Mouse (Mus musculus) cerebellum, postnatal 25 days (tissue): ENCODE measurements at regions not wholly inside any gene's neighbourhood (a gene's known extent, or its start where the extent isn't known, plus 50 kb on each side); places are given as distances from the start of the nearest gene placed in this dataset.

Source experiments
- DNase-seq, 2 experiments: peaks; one replicate each; pipeline ENCODE4 v3.0.0; 2021; ENCODE audit warnings: mixed read lengths in 2 of 2

DNA sequence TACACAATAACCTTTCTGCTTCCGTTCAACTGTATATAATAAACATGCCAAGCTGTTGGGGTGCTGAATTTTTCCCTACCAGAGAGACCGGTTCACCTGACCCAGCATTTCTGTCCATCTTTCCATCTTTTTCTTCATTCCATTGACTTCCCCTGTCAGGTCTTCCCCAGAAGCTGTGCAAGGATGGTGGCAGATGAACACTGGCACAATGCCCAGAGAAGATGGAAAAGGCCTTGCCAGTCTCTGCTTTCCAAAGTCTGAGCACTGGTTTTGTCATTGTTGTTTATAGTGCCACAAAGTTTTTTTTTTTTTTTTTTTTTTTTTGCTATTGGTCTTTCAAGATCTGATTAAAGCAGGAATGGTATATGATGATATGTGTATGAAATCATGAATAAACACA, 526.6 kb downstream of the Fgf9 start:
- DNase-seq: peak in 1 of 2 experiments; percentile 22

- no peak for DNase-seq
These were observed 511.5 kb downstream of the Fgf9 start for GRCm38 (mm10) chr14:58581806-58582205.

GRCm38 (mm10) chr14:58570021-58570420, 499.7 kb downstream of the Fgf9 start:
- no peak for DNase-seq

GRCm38 (mm10) chr14:58567472-58567871, 497.1 kb downstream of the Fgf9 start:
- no peak for DNase-seq

DNA sequence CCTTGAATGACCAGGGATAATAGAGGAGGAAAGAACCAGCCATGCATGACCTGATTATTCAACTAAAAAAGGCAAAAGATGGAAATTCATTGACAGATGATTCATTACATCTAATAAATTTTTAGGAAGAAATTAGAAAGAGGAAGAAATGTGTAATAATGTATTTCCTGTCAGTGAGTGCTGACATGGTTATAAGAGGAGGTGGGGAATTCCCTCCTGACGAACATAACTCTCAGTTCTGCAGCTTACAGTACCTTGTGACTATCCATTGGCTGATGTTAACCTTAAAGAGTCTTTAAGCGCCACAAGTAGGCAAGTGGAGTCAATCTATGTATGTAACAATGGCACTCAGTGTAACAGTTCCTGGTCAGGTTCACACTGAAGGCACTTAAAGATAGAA, 492.7 kb downstream of the Fgf9 start:
- DNase-seq: no peak

GRCm38 (mm10) chr14:58550785-58551184, 480.4 kb downstream of the Fgf9 start:
- DNase-seq: no peak

DNA sequence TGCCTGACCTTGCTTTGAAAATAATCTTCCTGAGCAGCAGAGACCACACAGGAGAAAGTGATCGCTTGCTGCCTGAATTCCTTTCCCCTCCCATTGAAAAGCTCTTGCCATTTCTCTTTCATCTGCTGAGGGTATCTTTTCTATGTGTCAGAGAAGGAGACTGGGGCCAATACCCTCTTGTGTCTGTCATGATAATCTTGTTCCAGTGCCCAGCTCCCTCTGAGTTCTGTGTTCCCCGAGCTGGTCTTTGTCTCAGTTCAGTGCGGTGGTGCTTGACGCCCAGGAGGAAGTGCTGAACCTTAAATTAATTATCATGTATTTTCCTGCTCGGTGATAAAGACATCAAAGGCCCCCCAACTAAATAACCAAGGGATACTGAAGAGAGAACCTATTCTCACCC, 475.4 kb downstream of the Fgf9 start:
- no peak for DNase-seq

GRCm38 (mm10) chr14:58543140-58543767, 472.9 kb downstream of the Fgf9 start:
- no peak for DNase-seq

- no peak for DNase-seq
These were observed 467.8 kb downstream of the Fgf9 start for GRCm38 (mm10) chr14:58538135-58538534.

DNA sequence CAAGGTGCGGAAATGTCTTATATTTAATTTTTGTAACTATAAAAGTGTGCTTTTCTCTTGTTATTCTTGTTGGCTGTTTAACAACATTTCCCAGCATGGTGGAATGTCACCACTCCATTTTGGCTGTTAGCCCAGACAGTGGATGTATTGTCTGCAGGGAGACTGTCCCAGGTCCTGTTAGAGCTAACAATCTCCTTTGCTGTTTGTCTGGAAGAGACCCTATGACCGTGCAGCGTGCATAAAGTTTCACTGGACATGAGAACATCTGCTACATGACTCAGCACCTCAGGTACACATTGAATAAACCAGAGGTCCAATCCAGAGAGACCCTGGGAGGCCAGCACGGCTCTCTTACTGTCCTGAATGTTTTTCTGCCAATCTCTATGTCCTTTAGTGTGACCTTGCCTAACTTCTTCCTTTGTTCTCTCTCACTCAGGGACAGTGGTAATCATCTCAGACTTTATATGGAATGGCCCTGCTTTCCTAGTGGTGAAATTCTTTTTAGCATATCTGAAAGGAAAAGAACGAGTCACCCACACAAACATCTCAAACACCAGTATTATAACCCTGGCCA, 450.7 kb downstream of the Fgf9 start:
- DNase-seq: peak; percentile 32 to 59

- DNase-seq: no peak
These were observed 450.0 kb downstream of the Fgf9 start for GRCm38 (mm10) chr14:58520384-58520783.

DNA sequence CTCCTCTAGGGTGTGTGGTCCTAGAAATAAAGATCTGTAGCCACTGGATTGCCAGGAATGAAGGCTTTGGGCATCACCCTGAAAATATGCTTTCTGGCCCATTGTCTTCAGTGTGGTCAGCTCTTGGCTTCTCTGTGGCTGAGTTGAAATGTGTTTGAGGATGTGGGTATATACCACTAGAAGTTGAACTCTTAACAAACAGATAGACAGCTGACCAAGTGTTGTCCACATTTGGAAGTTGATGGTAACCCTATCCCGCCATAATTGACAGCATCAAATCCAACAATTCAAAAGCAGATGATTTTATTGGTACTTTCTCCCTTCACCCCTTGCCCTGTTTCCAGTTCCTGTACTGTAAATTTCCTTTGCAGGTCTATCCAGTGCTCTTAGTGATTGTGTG, 448.7 kb downstream of the Fgf9 start:
- DNase-seq: no peak

- no peak for DNase-seq
These were observed 446.2 kb downstream of the Fgf9 start for GRCm38 (mm10) chr14:58516543-58516942.

DNA sequence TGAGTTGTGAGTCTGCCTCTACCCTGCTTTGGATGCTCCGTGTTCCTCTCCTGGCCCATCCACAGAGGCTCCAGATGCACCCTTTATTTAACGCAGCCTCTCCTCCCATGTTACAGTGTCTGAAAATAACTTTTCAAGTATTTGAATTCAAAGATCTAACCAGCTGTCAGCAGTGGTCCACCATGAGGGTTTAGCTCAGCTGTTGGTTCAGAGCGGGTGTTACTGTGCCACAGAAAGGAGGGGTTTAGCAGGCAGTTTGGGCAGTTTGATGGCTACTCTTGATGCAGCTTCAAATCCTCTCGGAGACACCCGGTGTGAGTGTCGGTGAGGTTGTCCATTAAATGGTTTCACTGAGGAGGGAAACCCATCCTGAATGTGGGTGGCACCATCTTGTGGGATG, 441.8 kb downstream of the Fgf9 start:
- DNase-seq: no peak

- DNase-seq: no peak
These were observed 441.2 kb downstream of the Fgf9 start for GRCm38 (mm10) chr14:58511571-58511985.

DNA sequence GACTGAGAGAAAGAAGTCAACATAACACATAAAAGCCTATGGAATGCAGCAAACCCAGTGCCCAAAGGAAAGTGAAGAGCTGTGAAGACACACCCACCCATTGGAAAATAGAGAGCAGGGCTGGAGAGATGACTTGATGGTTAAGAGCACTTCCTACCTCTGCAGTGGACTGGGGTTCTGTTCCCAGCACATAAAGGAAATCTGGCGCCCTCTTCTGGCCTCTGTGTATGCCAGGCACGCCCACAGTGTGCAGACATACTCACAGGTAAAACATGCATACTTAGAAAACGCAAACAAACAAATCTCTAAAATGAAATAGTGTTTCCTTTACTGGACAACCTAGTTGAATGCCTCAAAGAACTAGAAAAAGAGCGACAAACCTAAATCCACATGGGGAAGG, 440.4 kb downstream of the Fgf9 start:
- no peak for DNase-seq

- DNase-seq: no peak
These were observed 438.8 kb downstream of the Fgf9 start for GRCm38 (mm10) chr14:58509106-58509505.

DNA sequence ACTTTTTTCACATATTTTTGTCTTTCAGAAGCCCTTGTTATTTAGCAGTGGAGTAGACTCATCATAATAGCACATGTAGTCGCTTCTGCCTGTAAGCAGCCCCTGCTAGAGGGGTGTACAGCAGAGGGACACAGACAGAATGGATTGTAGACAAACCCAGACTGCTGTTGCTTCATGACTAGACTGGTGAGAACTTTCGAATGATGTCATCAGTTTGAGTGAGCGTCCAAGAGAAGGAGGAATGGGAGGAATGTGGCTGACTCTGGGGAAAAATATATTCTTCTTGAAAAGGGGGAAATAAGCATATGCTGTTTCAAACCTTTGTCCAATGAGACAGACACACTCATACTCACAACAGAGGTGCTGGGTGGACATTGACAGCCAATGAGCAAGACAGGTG, 436.1 kb downstream of the Fgf9 start:
- no peak for DNase-seq

DNA sequence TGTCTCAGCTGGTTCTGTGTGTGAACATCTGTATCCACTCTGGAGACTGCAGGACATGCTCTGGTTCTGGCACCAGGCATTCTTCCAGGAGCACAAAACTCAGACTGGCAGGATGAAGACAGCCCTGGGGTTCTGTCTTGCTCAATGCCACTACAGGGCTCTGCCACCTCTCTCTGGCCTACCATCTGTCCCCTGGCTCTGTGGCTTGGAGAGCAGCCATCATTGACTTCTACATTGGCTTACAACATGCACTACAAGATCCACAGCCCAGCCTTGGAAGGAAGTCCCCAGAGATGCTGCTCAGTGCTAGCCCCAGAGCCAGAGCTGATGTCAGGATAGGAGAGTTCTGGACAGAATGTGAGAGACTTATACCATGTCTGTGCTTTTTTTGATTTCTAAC, 435.5 kb downstream of the Fgf9 start:
- DNase-seq: peak; percentile 81 to 85

GRCm38 (mm10) chr14:58502890-58503289, 432.5 kb downstream of the Fgf9 start:
- DNase-seq: no peak

GRCm38 (mm10) chr14:58500014-58500413, 429.7 kb downstream of the Fgf9 start:
- DNase-seq: no peak

- no peak for DNase-seq
These were observed 429.2 kb downstream of the Fgf9 start for GRCm38 (mm10) chr14:58499501-58499900.

GRCm38 (mm10) chr14:58499071-58499470, 428.7 kb downstream of the Fgf9 start:
- DNase-seq: no peak

DNA sequence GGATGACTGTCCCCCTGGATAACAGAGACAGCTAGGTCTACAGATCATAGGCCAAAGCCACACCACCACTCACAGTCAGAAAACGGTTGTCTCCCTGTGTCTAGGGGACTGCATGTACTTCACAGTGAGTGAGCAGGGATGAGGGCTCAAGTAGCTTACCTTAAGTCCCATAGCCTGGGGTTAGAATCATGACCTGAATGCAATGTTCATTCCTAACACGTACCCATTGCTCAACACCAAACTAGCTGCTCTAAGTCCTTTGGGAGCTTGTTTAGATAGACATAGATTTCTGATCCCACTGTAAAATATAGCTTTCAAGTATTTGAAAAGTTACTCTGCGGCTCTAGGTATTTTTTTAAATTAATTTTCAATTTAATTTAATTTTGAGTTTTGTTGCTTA, 426.6 kb downstream of the Fgf9 start:
- no peak for DNase-seq

GRCm38 (mm10) chr14:58494400-58494987, 424.1 kb downstream of the Fgf9 start:
- DNase-seq: no peak
